Mouse (Mus musculus) megakaryocyte progenitor cell, adult 5-6 weeks (primary cell): Measurements from ENCODE around the gene Bcor. TPM values are rescaled to one million over a fixed set of nuclear protein-coding genes. Genes with fewer than 3 reads are reported as not detected.

Experiments used
- ATAC-seq: replicated peaks from 2 replicates; pipeline ENCODE4 v1.8.0; 2016; ENCODE audit warnings: mild to moderate bottlenecking, moderate TSS enrichment, inconsistent platforms; ENCODE audit not compliant: poor library complexity
- total RNA-seq, 2 experiments: library from RNA; stranded (forward) in 1 of 2; stranded (reverse) in 1 of 2; fragments of 157-497, 149-512 nt in 1 of 2; fragments of 200-1000 nt in 1 of 2; gene quantifications; 2 replicates each; pipeline versions ENCODE4 v1.2.3 to v1.2.4; 2015 to 2017

Gene Bcor
- total RNA-seq, 2 experiments from 2014 or later = 24.7 to 42.7 TPM

DNA sequence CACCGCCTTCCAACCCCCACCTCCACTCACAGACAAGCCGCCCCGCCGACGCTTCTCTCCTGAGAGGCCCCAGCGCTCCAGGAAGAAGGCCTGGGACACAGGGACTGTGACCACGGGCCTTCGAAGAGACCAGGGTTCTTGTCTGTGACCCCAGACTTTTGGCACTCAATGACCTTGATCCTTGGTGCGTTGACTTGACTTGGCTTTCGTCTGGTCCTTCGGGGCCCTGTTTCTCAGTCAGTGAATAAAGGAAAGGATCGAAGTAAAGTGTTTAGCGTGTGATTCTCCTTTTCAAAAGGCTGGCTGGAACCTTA, 71.2 kb downstream of the Bcor start:
- no peak for ATAC-seq

DNA sequence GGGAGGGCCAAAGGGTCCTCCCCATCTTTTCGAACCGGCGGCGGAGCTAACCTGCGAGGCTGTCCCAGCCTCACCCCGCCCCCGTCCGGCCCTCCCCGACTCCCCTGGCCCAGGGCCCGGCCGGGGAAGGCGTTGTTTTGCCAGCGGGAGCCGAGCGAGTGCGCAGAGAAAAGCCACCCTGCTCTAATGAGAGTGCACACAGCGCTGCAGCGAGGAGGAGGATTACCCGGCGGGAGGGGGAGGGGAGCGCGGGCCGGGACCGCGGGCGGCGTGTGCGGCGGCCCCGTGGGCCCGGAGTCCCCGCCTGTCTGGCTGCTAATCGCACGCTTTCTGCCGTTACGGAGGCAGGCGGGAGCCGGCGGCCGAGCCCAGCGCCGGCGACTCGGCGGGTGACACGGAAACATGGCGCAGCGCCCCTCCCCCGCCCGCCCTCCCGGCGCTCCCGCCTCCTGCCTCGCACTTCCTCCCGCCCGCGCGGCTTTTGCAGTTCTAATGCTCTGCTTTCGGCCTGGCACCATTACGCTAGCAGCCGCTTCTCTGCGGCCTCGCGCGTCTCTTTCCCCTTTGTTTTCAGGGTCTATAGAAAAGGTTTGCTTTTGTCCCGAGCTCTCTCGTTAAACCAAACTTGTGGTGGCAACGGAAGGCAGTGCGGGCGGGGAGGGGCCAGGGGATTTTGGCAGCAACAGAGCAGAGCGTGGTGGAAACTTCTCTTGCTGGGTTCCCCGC, 71.7 kb downstream of the Bcor start:
- ATAC-seq = peak; percentile 24

DNA sequence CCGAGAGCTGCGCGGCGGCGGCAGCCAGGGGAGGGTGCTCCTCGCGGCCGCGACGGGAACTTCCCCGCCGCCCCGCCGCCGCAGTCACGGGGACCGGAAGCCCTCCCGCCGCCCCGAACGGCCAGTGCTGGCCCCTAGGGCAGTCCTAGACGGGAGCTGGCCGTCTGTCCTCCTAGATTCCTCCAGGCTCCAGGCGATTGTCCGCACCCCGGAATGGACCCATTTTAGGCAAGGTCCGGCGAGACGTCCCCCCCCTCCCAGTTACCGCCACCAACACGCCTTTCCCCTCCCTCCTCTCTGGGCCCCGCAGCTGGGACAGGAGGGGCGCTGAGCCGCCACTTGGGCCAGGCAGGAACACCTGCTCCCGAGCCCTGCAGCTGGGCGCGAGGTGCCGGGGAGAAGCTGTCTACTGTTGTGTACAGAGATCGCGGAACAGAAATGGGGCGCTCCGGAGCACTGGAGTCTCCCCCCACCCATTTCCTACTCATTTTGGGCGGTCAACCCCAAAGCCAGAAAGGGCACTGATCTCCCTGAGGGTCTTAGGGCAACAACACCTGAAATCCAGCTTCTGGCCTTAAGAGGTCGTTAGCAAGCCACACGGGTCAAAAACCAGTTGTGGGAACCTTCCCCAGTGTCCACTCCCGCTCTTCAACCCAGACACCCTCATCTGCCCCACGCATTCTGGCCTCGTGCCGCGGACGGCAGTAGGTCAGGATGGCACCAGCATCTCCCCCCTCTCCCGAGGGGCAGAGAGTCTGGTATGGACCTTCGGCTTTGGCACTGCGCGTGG, 72.4 kb downstream of the Bcor start:
- no peak for ATAC-seq

DNA sequence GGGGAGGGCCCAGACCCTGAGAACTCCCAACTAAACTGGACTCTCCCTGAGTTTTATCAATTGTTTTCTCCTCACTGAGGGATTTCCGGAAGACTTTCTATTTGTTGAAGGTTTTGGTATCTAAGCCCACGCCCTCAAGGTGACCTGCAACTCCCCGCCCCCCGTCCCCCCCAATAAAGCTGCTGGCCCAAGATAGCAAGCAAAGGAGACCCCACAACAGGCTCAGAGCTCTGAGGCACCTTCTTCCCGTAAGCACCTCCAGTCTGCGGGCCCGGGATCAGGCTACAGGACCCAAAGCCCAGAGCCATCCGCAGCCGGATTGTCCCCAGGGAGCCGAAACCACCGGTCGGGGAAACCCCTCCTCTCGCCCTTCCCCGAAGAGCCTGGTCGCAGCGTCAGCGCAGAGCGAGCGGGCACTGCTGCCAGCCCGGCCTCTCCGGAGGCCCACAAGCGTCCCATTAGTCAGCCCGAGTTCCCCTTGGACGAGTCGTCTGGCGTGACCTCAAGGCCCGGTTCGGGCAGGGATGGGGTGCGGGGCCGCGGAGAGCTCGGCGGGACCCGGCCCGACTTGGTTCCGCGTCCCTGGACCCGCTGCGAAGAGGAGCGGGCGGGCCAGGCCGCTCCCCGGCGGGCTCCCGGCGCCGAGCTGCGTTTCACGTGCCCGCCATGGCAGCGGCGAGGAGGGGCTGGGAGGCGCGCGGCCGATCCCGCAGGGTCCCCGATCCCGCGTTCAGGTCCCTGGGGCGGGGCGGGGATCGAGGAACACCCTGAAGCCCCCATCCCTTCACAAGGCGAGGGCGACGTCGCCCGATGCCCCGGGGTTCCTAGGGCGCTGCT, 73.3 kb downstream of the Bcor start:
- peak; percentile 12; the same call in 1 of the 2 replicates for ATAC-seq

DNA sequence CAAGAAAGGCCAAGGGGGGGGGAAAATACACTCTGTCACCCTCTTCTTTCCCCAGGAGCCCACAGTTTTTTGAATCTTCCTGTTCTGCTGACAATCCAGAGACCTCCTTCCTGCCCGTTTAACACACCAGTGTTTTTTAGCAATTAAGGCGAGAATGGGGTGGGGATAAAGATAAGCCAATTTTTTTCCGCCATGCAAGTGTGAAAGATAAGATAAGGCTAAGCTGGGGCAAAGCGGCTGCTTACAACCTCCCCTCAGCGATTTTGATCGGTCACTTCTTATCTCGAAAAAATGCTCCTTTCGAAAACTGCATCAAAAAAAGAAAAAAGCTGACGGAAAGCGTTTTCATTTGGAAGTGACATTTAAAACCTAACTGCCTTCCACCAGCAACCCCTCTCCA, 74.2 kb downstream of the Bcor start:
- ATAC-seq = no peak

DNA sequence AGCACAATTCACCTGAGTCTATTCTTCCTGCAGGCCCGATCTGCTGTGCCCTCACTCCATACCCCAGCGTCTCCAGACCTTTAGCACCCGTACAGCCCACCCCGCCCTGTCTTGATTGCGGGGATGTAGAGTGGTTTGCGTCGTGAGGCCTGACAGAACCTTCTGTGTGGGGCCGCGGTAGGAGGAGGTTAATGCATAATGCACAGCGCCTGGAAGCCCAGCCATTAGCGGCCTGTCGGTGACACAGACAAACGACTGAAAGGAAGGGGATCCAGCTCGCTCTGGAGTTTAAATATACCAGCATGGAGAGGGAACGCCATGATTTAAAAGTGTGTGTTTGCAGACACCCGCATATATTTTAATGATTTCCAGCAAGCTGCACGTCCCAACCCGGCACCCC, 74.9 kb downstream of the Bcor start:
- no peak for ATAC-seq

DNA sequence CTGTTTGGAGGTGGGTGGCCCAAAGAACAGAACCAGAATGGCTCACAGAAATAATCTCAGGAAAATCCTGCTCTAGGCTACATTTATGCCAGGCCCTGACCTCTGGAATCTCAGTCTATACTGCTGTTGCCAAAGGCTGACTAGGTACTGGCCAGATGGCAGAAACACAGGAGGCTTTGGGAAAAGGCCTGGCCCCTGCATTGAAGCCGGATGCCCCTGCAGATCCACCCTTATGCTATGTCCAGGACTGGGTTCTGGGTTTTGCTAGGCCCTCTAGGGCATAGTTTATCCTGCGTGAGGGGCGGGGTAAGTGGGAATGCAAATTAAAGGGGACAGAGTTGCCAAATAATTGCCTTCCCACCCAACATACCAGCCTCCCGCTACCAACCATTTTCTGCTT, 75.5 kb downstream of the Bcor start:
- ATAC-seq = no peak

DNA sequence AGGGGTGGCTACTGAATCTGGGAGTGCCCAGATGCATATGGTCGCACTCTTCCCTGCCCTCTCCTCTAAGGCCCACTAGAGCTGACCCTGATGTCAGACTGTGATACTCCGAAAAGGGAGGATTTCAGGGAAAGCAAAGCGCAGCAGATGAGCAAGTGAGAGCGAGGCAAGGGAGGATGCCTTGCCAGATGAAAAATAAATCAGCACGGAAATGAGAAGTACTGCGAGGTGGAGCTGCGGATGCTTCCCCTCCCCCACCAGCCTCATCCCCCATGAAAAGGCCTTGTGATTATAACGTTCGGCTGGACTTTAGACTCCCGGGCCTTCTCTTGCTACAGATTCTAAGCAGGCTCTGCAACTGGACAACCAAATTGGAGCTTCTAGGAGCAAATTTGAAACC, 76.5 kb downstream of the Bcor start:
- no peak for ATAC-seq

DNA sequence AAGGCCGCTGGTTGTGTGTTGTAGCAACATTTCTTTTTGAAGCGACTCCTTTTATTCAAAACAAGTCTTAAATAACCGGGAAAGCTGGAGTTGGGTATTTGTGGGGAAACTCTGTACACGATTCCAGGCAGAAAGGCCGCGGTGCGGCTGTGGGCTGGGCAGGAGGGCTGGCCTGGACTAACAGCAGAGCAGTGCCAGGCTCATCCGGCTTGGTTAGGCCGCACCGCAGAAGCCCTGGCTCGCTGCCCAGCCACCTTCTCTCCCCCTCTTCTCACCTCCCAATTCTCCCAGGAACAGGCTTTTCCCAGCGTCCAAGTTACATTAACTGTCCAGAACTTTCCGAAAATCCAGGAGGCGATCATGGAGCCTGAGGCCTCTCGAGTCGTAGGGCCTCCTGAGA, 77.4 kb downstream of the Bcor start:
- no peak for ATAC-seq

DNA sequence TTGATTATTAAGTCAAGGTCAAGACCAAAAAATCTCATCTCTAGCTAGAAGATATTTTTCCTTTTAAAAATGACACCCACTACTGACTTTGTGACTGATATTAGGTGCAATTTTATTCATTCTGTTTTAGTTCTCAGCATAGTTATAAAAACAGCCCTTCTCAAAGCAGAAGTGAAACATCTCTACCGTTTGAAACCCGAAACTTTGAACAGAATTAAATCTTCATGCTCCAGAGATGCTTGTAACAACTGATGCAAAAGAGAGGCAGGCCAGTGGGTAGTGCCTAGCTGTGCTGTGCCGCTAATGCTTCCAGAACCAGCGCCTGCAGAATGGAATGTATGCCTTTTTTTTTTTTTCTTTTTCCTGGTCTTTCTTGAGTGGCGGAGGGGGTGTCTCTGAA, 78.0 kb downstream of the Bcor start:
- ATAC-seq = no peak

DNA sequence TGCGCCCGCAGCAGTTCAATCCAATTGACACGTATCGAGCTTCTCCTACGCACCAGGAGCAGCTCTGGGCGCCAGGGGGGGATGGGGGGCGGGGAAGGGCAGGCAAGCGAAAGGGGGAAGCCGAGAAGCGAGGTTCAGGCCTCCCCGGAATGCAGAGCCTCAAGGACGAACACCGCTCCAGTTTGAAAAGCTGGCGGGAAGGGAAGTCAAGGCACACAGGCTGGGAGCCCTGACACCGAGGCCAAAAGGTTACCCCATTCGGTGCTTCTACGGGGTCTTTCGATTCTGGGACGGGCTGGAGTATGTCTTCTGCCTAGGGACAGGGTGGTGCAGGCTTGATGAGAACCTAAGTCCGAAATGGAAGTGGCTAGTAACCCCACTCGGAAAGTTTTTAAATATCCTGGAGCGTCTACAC, 78.4 kb downstream of the Bcor start:
- ATAC-seq = no peak

DNA sequence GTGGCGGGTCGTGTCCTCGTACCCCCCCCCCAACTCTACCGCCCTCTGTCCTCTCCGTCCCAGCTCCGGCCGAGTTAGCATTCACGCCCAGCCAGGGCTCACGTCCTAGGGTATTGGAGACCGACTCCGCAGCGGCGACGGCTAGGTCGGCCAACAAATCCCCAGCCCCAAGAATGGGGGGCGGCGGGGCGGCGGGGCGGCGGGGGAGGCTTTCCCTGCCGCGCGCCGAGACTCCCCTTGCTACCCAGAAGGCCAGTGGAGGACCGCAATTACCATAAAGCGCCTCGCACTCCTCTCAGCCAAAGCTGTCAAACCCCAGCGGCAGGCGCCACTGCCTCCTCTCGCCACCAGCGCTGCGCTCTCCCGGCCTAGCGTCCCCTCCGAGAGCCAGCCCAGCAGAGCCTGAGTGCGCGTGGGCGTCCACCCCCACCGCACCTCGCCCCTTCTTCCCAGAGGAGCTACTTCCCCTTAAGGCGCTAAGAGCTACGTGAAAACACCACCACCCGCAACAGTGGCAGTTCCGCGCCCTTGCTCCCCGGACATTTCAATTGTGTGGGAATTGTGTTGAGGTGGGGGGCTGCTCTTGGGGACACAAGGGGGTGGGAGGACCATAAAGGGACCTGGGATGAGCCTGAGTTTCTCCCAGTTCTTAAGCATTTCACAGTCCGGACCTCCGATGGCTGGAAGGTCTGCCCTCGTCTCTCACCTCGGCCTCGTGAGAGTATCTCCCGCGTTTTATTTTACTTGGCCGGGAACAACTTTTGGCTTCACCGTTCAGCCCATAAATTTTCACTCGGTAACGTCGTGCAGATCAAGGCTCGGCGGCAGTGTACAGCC, 79.0 kb downstream of the Bcor start:
- ATAC-seq = peak; percentile 40

DNA sequence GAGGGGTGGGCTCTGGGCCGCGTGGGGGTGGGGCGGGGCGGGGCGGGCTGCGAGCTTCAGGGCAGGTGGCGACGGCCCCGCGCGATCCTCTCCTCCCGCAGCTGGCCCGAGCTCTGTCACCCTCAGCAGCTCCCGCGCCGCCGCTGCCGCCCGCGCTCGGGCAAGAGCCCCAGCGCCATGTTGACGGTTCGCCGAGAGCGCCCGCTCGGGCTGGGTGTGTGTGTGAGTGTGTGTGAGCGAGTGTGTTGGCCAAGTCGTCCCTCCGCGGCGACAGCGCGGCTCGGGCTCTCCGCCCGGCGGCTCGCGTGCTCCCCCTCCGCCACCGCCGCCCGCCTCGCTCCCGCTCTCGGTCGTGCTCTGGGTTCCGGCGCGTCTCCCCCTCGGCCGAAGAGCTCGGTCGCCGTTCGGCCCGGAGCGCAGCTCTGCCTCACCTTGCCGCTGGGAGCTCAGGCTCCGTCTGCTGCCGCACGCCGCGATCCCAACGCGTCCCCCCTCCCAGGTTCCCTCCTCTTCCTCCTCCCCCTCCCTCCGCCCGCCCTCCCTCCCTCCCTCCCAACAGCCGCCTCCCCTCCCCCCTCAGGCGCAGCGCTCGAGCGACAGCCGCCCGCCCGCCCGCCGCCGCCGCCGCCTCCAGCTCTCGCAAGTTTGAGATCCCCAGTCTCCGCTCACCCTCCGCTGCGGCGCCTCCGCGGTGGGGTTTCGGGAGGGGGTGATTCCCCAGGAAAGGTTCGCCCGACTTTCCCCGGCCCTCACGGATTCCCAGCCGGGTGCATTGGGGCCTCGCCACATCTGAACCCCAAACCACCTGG, 79.9 kb downstream of the Bcor start:
- ATAC-seq = peak; percentile 47

DNA sequence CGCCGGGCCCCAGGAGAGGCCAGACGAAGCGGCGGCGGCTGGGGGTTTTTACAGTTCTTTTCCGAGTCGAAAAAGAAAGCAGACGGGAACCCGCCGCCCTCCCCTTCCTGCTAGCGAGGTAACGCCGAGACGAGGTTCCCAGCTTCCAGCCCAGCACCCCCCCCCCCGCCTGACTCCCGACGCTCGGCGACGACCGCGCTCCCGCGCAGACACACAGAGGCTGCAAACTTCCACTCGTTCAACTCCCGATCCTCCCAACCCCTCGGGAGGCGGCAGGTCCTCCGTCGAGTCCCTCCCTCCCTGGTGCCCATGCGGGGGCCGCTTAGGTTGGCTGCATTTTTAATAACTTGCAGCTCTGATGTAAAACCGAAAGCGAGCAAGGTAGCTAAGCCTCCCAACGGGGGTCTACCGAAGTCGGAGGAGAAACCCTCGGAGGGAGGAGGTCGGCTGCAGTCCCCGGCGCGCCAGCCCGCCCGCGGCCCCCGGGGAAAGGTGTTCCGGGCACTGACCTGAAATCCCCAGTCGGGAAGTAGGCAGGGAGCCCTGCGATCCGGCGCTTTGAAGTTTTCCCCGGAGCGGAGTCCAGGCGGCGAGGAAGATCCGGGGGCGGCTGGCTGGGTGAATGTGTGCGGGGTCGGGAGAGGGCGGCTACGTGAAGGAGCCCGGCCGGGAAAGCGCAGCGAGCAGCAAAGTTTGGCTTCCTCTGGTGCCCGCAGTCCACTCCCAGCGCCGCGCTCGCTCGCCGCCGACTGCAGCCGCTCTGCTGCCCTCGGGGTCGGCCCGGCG, 80.7 kb downstream of the Bcor start:
- ATAC-seq = no peak

DNA sequence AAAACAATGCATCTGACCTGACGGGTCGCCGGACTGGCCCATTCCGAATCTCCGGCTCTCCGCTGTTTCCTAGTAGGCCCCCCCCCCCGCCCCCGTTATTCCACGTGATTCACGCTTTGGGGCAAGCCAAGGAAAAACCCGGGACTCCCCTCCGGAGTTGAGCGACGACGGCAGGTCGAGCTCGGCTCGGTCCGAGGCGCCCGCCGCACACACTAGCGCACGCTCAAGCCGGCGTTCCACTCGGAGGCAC, 81.2 kb downstream of the Bcor start:
- no peak for ATAC-seq

DNA sequence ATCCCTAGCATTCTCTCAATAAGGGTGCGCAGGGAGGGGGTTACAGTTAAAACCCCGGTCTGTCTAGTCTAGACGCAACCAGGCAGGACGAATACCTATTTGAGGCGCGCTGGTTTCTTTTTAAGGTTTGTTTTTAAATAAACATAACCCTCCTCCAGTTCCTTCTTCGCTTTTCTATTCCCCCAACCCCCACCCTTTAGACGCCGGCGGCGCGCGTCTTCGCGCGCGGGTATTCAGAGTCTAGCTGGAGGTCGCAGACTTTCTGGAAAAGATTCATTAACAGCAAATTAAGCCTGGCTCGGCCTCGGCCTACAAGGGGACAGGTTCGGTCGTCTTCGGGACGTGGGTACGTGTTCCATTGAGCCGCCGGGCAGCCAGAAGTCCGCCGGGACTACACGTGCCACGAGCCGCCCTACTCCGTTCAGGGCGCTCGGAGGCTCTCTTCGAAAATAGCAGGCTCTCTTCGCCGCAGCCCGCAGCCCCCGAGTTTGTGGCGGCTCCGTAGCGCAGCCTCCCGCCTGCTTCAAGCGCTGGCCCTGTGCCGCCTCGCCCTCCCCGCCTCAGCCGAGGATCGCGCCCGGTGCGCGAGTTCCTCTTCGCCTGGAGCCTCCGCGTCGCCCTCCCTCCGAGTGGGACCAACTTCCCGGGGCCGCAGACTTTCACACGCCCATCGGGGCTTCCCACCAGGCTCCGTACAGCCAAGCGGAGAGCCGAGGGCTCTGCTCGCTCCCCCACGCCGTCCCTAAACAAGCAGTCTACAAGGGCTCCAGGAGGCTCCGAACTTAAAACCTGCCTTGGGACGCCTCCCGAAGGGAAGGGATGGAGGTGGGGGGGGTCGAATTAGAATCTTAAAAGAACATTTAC, 81.7 kb downstream of the Bcor start:
- peak; percentile 20 for ATAC-seq

DNA sequence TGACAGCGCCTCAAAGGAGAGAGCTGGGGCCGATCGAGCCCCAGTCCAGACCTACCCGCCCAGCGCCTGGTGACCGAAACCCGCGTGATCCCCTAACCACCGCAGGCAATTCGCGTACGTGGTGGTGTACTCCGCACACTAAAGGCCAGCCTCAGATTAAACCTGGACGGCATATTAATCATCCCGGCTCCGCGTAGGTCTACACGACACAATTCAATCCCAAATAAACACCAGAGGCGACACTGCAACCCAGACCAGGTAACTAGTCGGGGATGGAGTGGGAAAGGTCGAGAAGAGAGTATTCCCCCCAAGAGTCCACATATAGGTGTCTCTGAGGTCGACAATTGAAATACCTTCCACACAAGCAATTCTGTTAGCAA, 82.6 kb downstream of the Bcor start:
- no peak for ATAC-seq

DNA sequence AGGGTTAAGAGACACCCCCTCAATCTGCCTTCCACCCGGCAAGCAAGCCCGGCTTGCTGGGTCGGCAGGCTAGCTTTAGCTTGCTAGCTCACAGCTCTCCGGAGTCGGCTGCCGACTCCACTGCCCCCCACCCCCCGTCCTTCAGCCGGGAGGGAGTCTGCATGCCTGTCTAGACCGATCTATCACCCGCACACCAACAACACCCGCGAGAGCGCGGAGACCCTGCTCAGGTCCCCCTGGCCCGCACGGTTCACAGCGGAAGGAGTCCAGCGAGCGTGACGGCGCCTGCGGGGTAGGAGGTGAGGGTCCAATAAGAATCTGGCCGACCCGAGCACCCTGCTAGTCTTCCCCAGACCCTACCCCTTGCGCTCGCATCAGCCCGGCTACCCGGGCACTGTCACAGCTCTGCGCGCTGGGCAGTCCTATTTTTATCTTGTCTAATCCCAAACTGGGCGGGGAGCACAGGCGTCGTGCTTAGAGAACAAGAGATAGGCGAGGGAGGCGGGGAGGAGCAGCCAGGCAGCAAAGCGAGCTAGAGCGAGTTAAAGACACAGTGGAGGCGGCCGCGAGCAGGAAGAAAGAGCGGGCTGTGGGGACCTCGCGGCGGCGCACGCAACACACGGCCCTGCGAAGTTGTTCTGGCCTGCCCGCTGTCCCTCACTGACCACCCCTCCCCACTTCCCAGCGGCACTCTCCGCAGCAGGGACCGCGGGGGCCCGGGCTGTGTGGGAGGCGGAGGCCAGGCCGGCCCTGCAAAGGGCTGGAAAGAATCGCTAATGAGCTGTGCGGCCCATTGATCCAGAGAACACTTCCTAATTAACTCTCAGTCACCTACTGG, 83.2 kb downstream of the Bcor start:
- peak; percentile 60 for ATAC-seq
